Mouse (Mus musculus): Measurements from ENCODE around the gene Smim11. TPM values are rescaled to one million over a fixed set of nuclear protein-coding genes. Genes with fewer than 3 reads are reported as not detected.

Gene Smim11
- polyA plus RNA-seq, 1 experiment from 2014 or later, result 64.4 TPM

DNA sequence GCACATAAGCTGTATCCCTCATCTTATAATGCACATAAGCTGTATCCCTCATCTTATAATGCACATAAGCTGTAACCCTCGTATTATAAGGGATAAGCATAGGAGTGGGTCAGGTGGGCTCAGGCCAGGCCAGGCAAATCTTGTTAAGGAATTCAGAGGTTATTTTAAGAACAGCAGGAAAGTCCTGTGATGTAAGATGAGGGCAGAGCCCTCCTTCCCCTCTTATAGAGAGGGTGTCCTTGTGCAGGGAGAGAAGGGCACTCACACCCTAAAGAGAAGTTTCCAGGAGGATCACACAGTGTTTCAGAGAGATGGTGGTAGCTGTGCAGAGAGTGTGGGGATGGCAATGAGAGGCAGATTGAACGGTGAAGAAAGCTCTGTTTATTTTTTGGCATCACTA lies 5.8 kb upstream of the Smim11 start:
- H3K4me3 ChIP-seq (replicated peaks), result no peak overlapping the region
- H3K4me1 ChIP-seq, result peaks cover 4% of the 10 kb centered on the region
- no peaks in the 10 kb centered on the region for H3K27me3 ChIP-seq (replicated peaks)
- H3K9me3 ChIP-seq (replicated peaks), result no peaks in the 10 kb centered on the region
- WGBS, result 82% methylated on average over 2 of the region's 2 CpGs
- no peak overlapping the region for H3K27ac ChIP-seq (replicated peaks)
- no peaks in the 10 kb centered on the region for H3K36me3 ChIP-seq
- H3K9ac ChIP-seq (replicated peaks), result no peak overlapping the region
- no peak overlapping the region for H3K4me2 ChIP-seq
- no peak for ATAC-seq (ENCODE audit: low FRiP score)

DNA sequence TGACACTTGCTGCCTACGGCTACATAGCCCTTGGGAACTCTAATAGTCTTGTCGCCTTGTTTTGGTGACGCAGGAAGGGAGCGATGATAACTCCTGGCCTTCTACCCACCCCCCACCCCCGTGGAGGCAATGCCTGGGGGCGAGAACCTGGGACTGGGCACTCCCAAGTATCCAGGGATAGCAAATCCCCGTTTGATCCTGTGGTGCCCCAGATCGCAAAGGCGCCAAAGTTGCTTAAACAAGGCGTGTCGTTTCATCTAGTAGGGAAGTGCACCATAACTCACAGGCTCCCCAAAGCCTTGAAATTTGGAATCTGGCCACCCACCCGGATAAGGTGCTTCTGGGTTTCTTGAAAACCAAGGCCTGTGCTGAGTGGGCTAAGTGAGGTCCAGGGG lies 323 bp downstream of the Smim11 start:
- peak overlapping the region; percentile 66 for H3K4me3 ChIP-seq (replicated peaks)
- peak; percentile 72 for ATAC-seq (ENCODE audit: low FRiP score)
- no peaks in the 10 kb centered on the region for H3K27me3 ChIP-seq (replicated peaks)
- peaks cover 25% of the 10 kb centered on the region for H3K4me1 ChIP-seq
- H3K27ac ChIP-seq (replicated peaks), result peak overlapping the region; percentile 73
- peaks cover 9% of the 10 kb centered on the region for H3K36me3 ChIP-seq
- WGBS, result under 1% methylated on average over 12 of the region's 12 CpGs
- H3K9me3 ChIP-seq (replicated peaks), result no peaks in the 10 kb centered on the region
- H3K9ac ChIP-seq (replicated peaks), result peak overlapping the region; percentile 56
- H3K4me2 ChIP-seq, result peak overlapping the region; percentile 83

DNA sequence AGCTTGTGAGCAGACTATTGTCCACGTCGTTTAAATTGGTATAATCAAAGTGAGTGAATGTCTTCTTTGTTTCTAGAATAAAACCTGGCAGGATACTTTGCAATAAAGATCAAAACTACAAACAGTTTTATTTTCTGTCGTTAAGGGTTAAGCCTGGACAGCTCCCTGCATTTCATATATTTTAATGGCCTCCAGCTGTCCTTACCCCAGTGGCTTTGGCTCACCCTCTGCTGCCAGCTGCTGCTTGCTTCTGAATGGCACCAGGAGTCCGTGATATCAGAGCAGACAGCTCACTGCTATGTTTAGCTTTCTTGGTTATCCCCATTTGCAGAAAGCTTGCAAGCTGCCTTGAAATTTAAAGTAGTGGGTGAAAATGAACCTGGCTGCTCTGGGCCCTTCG lies 903 bp downstream of the Smim11 start:
- Histone ChIP-seq H3K27ac (replicated peaks) (peak overlapping the region; percentile 73), H3K27me3 (replicated peaks) (no peaks in the 10 kb centered on the region), H3K4me1 (peaks cover 25% of the 10 kb centered on the region), H3K4me3 (replicated peaks) (peak overlapping the region; percentile 66), H3K36me3 (peaks cover 12% of the 10 kb centered on the region), H3K4me2 (peak overlapping the region; percentile 83), H3K9me3 (replicated peaks) (no peaks in the 10 kb centered on the region), H3K9ac (replicated peaks) (peak overlapping the region; percentile 56)
- 16% methylated on average over 5 of the region's 5 CpGs for WGBS
- no peak for ATAC-seq (ENCODE audit: low FRiP score)

- Histone ChIP-seq H3K9ac (replicated peaks) (peak overlapping the region; percentile 56; the same call in 1 of the 2 replicates), H3K27me3 (replicated peaks) (no peaks in the 10 kb centered on the region), H3K27ac (replicated peaks) (peak overlapping the region; percentile 73; the same call in 1 of the 2 replicates), H3K9me3 (replicated peaks) (no peaks in the 10 kb centered on the region), H3K36me3 (peaks cover 17% of the 10 kb centered on the region), H3K4me3 (replicated peaks) (peak overlapping the region; percentile 66), H3K4me2 (peak overlapping the region; percentile 83), H3K4me1 (peaks cover 25% of the 10 kb centered on the region)
- ATAC-seq (ENCODE audit: low FRiP score), result no peak
- 71% methylated on average over 5 of the region's 5 CpGs for WGBS
Measured at GRCm38 (mm10) chr16:92302506-92302905, 1.4 kb downstream of the Smim11 start.

DNA sequence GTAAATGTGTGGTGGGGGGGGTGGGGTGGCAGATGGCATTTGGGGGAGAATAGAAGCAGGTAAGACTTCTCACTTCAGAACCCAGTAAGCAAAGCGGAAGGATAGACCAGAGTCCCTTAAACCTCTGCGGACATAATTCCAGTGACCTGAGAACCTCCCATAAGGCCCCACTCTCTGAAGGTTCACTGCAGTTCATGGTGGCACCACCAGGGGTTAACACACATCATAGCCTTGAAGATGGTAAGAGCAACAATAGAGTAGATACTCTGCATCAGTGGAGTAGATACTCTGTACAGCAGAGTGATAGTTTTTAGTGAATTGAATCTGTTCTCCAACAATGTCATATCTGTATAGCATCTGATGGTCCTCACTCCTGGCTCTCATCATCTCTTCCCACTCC lies 4.4 kb downstream of the Smim11 start:
- Histone ChIP-seq H3K4me2 (no peak overlapping the region), H3K4me3 (replicated peaks) (no peak overlapping the region), H3K9ac (replicated peaks) (no peak overlapping the region), H3K27ac (replicated peaks) (no peak overlapping the region), H3K4me1 (peaks cover 18% of the 10 kb centered on the region), H3K9me3 (replicated peaks) (no peaks in the 10 kb centered on the region), H3K36me3 (peaks cover 36% of the 10 kb centered on the region), H3K27me3 (replicated peaks) (no peaks in the 10 kb centered on the region)
- ATAC-seq (ENCODE audit: low FRiP score), result no peak
- WGBS, result 96% methylated on average over 2 of the region's 2 CpGs

DNA sequence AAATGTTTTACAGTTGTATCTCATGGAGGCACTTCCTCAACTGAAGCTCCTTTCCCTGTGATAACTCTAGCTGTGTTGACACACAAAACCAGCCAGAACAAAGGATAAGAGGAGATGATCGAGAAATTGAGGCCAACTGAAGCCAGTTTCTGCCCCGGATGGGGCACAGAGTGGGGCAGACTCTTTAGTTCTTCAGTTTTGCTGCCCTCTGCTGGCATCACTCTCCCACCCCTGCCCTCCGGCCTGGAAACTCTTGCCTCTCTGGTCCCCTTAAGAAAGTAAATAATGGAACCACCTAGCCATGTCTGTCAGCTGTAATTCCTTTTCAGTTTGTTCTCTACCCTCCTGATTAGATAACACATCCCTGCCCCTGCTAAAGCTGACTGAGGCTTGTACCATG lies 6.9 kb downstream of the Smim11 start:
- WGBS, result 93% methylated on average over 3 of the region's 3 CpGs
- Histone ChIP-seq H3K27me3 (replicated peaks) (no peaks in the 10 kb centered on the region), H3K36me3 (peaks cover 60% of the 10 kb centered on the region)

GRCm38 (mm10) chr16:92309126-92309525 lies 8.0 kb downstream of the Smim11 start:
- no peaks in the 10 kb centered on the region for H3K4me1 ChIP-seq
- H3K9me3 ChIP-seq (replicated peaks), result no peaks in the 10 kb centered on the region
- peaks cover 67% of the 10 kb centered on the region for H3K36me3 ChIP-seq
- H3K27me3 ChIP-seq (replicated peaks), result no peaks in the 10 kb centered on the region
- no peak overlapping the region for H3K27ac ChIP-seq (replicated peaks)
- ATAC-seq (ENCODE audit: low FRiP score), result no peak
- 48% methylated on average over 4 of the region's 4 CpGs for WGBS
- no peak overlapping the region for H3K4me3 ChIP-seq (replicated peaks)
- no peak overlapping the region for H3K9ac ChIP-seq (replicated peaks)
- H3K4me2 ChIP-seq, result no peak overlapping the region

More for the DNA sequence above, 6.9 kb downstream of the Smim11 start:
- Histone ChIP-seq H3K4me2 (no peak overlapping the region), H3K27ac (replicated peaks) (no peak overlapping the region), H3K9ac (replicated peaks) (no peak overlapping the region), H3K4me3 (replicated peaks) (no peak overlapping the region), H3K4me1 (peaks cover under 1% of the 10 kb centered on the region), H3K9me3 (replicated peaks) (no peaks in the 10 kb centered on the region)
- no peak for ATAC-seq (ENCODE audit: low FRiP score)

DNA sequence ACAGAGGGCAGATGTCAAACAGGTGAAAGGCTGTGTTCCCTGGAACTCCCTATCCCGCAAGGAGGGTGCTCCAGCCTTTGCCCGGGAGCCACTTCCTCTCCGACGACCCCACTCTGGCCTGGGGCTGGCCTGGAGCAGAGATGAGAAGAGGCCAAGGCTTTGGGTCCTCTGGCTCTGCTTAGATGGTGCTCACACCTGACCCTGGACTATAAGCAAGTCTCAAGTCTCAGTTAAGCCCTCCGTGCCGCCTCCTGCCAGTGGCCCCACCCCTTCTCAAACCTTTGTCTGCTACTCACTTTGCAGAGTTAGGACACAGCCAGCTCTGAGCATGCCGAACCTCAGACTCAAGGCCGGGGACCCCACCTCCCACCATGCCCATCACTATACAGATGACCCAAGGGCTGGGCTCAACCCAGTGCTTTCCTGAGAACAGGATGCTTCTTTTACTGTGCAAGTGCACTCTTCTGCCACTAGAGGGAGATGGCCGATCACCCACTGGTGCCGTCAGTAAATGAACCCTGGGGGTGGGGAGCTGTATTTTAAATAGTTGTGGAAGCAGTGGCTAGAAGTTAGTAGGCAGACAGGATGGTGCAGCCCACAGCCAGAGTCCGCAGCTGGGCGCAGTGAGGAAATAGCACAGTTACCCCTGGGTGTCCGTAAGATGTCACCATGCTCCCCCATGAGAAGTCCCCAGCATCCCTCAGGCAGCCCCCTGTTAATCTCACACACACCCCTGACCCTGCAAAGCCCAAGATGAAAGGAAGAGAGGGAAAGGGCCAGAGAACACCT lies 13.1 kb downstream of the Smim11 start:
- H3K27me3 ChIP-seq (replicated peaks), result no peaks in the 10 kb centered on the region
- peaks cover 38% of the 10 kb centered on the region for H3K36me3 ChIP-seq
- H3K9me3 ChIP-seq (replicated peaks), result no peaks in the 10 kb centered on the region
- H3K4me2 ChIP-seq, result no peak overlapping the region
- H3K4me1 ChIP-seq, result no peaks in the 10 kb centered on the region
- peak; percentile 71 for ATAC-seq (ENCODE audit: low FRiP score)
- H3K4me3 ChIP-seq (replicated peaks), result no peak overlapping the region
- H3K27ac ChIP-seq (replicated peaks), result no peak overlapping the region
- 54% methylated on average over 13 of the region's 13 CpGs for WGBS
- no peak overlapping the region for H3K9ac ChIP-seq (replicated peaks)

DNA sequence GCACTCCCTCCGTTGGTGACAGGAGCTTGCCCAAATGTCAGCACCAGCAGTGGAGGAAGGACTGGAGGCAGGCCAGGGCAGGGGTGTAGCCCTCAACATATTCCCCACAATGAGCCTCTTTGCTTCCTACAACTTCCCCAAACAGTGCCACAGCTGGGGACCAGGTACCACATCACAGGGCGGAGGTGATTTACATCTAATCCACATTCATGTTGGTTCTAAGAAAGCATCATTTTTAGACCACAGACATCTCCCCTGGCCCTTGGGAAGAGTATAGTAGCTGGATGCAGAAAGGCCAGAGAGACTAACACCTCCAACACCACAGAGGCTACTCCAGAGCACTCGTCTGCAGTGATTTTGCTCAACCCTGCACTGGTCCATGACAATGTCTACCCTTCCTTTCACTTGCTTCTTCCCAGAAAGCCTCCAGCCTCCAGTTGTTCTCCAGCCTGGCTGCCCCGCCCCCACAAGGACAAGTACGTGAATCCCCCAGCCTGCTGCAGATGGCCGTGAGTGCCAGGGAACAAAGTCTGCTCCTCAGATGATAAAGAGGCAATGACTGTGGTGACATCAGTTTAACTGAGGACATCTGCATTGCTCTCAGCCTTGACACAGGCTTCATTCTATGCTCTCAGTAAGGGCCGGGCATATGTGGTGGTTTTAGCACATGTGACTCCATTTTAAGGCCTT lies 15.1 kb downstream of the Smim11 start:
- Histone ChIP-seq H3K4me1 (no peaks in the 10 kb centered on the region), H3K27me3 (replicated peaks) (no peaks in the 10 kb centered on the region), H3K9me3 (replicated peaks) (no peaks in the 10 kb centered on the region), H3K9ac (replicated peaks) (no peak overlapping the region), H3K27ac (replicated peaks) (no peak overlapping the region), H3K4me3 (replicated peaks) (no peak overlapping the region), H3K4me2 (no peak overlapping the region), H3K36me3 (peaks cover 24% of the 10 kb centered on the region)
- 73% methylated on average over 7 of the region's 7 CpGs for WGBS
- no peak for ATAC-seq (ENCODE audit: low FRiP score)

- Histone ChIP-seq H3K27ac (replicated peaks) (no peak overlapping the region), H3K9ac (replicated peaks) (no peak overlapping the region), H3K9me3 (replicated peaks) (no peaks in the 10 kb centered on the region), H3K27me3 (replicated peaks) (no peaks in the 10 kb centered on the region), H3K4me2 (no peak overlapping the region), H3K4me3 (replicated peaks) (no peak overlapping the region), H3K36me3 (no peaks in the 10 kb centered on the region), H3K4me1 (0 out of 2 replicates have a peak, but pooled peaks cover 4% of the 10 kb centered on the region)
- WGBS, result 68% methylated on average over 20 of the region's 20 CpGs
- ATAC-seq (ENCODE audit: low FRiP score), result no peak
Measured at GRCm38 (mm10) chr16:92319353-92320109, 18.4 kb downstream of the Smim11 start.

GRCm38 (mm10) chr16:92320361-92320760 lies 19.3 kb downstream of the Smim11 start:
- 0 out of 2 replicates have a peak, but pooled peaks cover 9% of the 10 kb centered on the region for H3K4me1 ChIP-seq
- H3K9me3 ChIP-seq (replicated peaks), result no peaks in the 10 kb centered on the region
- no peak overlapping the region for H3K4me3 ChIP-seq (replicated peaks)
- H3K27ac ChIP-seq (replicated peaks), result no peak overlapping the region
- 85% methylated on average over 3 of the region's 3 CpGs for WGBS
- no peak for ATAC-seq (ENCODE audit: low FRiP score)
- H3K9ac ChIP-seq (replicated peaks), result no peak overlapping the region
- H3K4me2 ChIP-seq, result no peak overlapping the region
- H3K36me3 ChIP-seq, result no peaks in the 10 kb centered on the region
- H3K27me3 ChIP-seq (replicated peaks), result no peaks in the 10 kb centered on the region
